Mouse (Mus musculus) embryonic facial prominence, embryonic 10.5 days (tissue): ENCODE measurements at regions not wholly inside any gene's neighbourhood (a gene's known extent, or its start where the extent isn't known, plus 50 kb on each side); places are given as distances from the start of the nearest gene placed in this dataset.

Experiments
- DNase-seq: peaks from one replicate; pipeline ENCODE4 v3.0.0-alpha.2; 2017; ENCODE audit warnings: low spot score
- H3K27ac ChIP-seq: fragments of 300-500 bp; sonication (generic); replicated peaks from 2 replicates; pipeline ENCODE4 v1.5.1; 2016; ENCODE audit warnings: mild to moderate bottlenecking
- H3K27me3 ChIP-seq: fragments of 300-500 bp; sonication (generic); replicated peaks from 2 replicates; pipeline ENCODE4 v1.6.1; 2016; ENCODE audit warnings: low read depth, mild to moderate bottlenecking; ENCODE audit not compliant: poor library complexity, severe bottlenecking
- H3K36me3 ChIP-seq: fragments of 300-500 bp; sonication (generic); replicated peaks from 2 replicates; pipeline ENCODE4 v1.6.1; 2016; ENCODE audit warnings: mild to moderate bottlenecking, moderate library complexity
- H3K4me1 ChIP-seq: fragments of 300-500 bp; sonication (generic); 2 replicates; pipeline ENCODE4 v1.6.1; 2016
- H3K4me3 ChIP-seq: fragments of 300-500 bp; sonication (generic); 2 replicates; pipeline ENCODE4 v1.5.1; 2016; ENCODE audit warnings: mild to moderate bottlenecking, moderate library complexity
- H3K9me3 ChIP-seq: fragments of 300-500 bp; sonication (generic); 2 replicates; pipeline ENCODE4 v1.6.1; 2016; ENCODE audit warnings: mild to moderate bottlenecking
- WGBS: fragments of 180-500 bp; shearing (Covaris S2); methylation state at CpG from one replicate; pipeline ENCODE4 v1.1.7; 2016; 5-methylcytosine and 5-hydroxymethylcytosine counted together

- peaks cover 25% of the 10 kb centered on the region for H3K27me3 ChIP-seq
- H3K36me3 ChIP-seq: no peaks in the 10 kb centered on the region
- WGBS: 84% methylated on average over 4 of the region's 4 CpGs
- H3K4me3 ChIP-seq: no peak overlapping the region
- H3K4me1 ChIP-seq: peaks cover 42% of the 10 kb centered on the region
- no peak overlapping the region for H3K27ac ChIP-seq
- DNase-seq: no peak
- no peaks in the 10 kb centered on the region for H3K9me3 ChIP-seq
Observed at GRCm38 (mm10) chr10:111836802-111837201, 135.7 kb upstream of the Krr1 start.

DNA sequence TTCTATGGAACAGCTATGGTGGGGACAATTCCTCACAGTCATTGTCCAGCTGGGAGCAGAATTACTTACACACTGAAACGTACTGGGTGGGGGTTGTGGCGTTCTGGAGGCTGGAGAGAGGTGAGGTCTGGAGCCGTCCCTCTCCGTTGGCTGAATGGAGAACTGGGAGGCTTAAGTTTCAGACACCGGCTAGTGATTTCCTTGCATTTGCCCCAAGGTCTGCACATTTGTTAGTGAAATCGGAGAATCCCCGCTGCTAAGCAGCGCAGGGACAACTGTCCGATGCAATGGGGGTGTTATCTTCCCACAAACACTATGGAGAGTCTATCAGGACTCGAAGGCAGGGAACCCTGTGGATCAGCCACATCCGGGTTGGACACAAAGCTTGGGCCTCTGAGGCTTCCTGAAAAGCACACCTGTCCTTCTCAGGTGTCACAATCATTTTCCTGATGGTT, 130.1 kb upstream of the Krr1 start:
- WGBS: 16% methylated on average over 11 of the region's 11 CpGs
- Histone ChIP-seq H3K27me3 (peaks cover 9% of the 10 kb centered on the region), H3K4me3 (0 out of 2 replicates have a peak overlapping the region, but pooled peaks have one; percentile 15), H3K9me3 (no peaks in the 10 kb centered on the region), H3K27ac (peak overlapping the region; percentile 60), H3K36me3 (no peaks in the 10 kb centered on the region), H3K4me1 (peaks cover 20% of the 10 kb centered on the region)
- peak; percentile 58 for DNase-seq

DNA sequence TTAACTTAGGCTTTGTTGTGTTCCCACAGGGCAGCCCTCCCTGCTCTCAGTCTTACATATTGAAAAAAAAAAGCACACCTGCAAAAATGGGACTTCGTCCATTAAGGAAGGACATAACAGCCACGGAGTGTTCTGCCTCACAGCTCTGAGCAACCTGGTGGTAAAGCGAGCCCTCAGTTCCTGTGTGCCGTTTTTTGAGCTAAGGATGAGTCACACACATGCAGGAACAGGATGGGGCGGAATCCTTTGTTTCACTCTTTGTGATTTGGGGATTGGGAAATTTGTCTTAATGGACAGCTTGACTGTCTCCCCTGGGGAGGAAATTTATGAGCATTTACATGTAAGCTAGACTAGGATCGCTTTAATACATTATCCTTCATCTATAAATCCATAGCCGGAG, 129.6 kb upstream of the Krr1 start:
- Histone ChIP-seq H3K36me3 (no peaks in the 10 kb centered on the region), H3K4me3 (no peak overlapping the region), H3K27me3 (peaks cover 3% of the 10 kb centered on the region), H3K27ac (peak overlapping the region; percentile 3; the same call in 1 of the 2 replicates), H3K4me1 (peaks cover 20% of the 10 kb centered on the region), H3K9me3 (no peaks in the 10 kb centered on the region)
- 66% methylated on average over 7 of the region's 7 CpGs for WGBS
- DNase-seq: no peak

DNA sequence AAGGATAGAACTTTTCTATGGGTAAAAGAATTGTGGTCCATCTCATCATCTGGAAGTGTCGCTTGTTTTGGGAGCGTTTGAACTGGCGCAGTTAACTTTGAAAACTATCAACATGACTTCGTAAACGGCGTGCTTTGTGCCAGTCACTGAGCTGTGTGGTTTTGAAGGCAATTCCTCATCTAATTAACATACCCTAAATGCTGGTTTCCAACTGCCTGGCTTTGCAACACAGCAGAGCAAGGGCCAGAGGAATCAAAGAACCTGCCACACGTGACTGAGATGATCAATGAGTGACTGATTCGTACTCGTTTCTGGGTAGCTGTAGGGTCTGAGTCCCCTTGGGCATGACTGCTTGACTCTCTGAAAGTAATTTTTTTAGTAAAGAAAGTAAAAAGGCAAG, 129.2 kb upstream of the Krr1 start:
- H3K27me3 ChIP-seq: no peaks in the 10 kb centered on the region
- WGBS: 71% methylated on average over 9 of the region's 9 CpGs
- no peak overlapping the region for H3K4me3 ChIP-seq
- peak overlapping the region; percentile 3; the same call in 1 of the 2 replicates for H3K27ac ChIP-seq
- H3K36me3 ChIP-seq: no peaks in the 10 kb centered on the region
- H3K4me1 ChIP-seq: peaks cover 20% of the 10 kb centered on the region
- H3K9me3 ChIP-seq: no peaks in the 10 kb centered on the region
- no peak for DNase-seq

DNA sequence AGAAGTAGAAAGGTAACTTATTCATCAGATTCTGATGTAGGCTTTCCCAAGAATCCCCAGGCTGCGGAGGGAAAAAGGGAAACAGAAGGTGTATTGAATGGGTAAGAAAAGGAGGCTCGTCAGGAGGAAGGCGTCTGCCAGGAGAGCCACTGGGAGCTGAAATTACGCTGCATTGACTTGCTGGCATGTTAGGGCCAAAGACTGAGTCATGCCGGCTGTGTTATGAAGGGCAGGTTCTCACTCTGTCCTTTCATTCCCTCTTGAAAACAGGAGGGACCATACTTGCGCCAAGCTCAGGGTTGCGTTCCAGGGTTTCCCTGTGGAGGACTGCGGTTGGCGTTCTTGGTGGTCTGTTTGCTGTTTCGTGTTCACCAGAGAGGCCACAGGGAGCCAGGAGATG, 128.3 kb upstream of the Krr1 start:
- H3K9me3 ChIP-seq: no peaks in the 10 kb centered on the region

GRCm38 (mm10) chr10:111845946-111846345, 126.5 kb upstream of the Krr1 start:
- DNase-seq: no peak
- H3K36me3 ChIP-seq: no peaks in the 10 kb centered on the region
- no peak overlapping the region for H3K27ac ChIP-seq
- H3K27me3 ChIP-seq: no peaks in the 10 kb centered on the region
- peaks cover 20% of the 10 kb centered on the region for H3K4me1 ChIP-seq
- no peak overlapping the region for H3K4me3 ChIP-seq
- WGBS: 93% methylated on average over 2 of the region's 2 CpGs
- H3K9me3 ChIP-seq: no peaks in the 10 kb centered on the region

More for the DNA sequence above, 128.3 kb upstream of the Krr1 start:
- no peaks in the 10 kb centered on the region for H3K27me3 ChIP-seq
- no peak for DNase-seq
- H3K4me3 ChIP-seq: no peak overlapping the region
- 92% methylated on average over 10 of the region's 10 CpGs for WGBS
- no peak overlapping the region for H3K27ac ChIP-seq
- no peaks in the 10 kb centered on the region for H3K36me3 ChIP-seq
- H3K4me1 ChIP-seq: peaks cover 20% of the 10 kb centered on the region

GRCm38 (mm10) chr10:111854254-111854653, 118.2 kb upstream of the Krr1 start:
- Histone ChIP-seq H3K36me3 (no peaks in the 10 kb centered on the region), H3K9me3 (no peaks in the 10 kb centered on the region), H3K4me3 (no peak overlapping the region), H3K27me3 (0 out of 2 replicates have a peak, but pooled peaks cover 2% of the 10 kb centered on the region), H3K27ac (no peak overlapping the region), H3K4me1 (peaks cover 2% of the 10 kb centered on the region; the same call in 1 of the 2 replicates)
- 88% methylated on average over 5 of the region's 5 CpGs for WGBS
- DNase-seq: no peak

DNA sequence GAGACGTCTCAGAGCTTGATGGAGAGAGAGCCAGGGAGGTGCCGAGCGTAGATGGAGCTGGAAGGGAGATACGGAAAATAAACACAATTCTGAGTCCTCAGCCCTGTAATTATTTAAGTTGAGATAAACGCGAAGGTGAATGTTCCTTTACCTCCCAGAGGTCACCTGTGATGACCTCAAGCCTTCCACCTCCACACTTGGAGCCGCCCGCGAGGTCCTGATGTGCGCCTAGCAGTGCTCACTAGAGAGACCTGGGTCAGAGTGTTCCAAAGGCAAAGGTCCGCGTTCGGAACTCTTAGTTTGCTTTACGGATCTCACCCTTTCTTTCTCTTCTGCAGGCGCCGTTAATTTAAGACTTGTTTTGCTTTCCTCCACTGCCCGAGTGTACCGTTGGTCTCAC, 117.0 kb upstream of the Krr1 start:
- Histone ChIP-seq H3K4me3 (no peak overlapping the region), H3K9me3 (no peaks in the 10 kb centered on the region), H3K27ac (no peak overlapping the region), H3K36me3 (no peaks in the 10 kb centered on the region), H3K27me3 (0 out of 2 replicates have a peak, but pooled peaks cover 2% of the 10 kb centered on the region), H3K4me1 (peaks cover 2% of the 10 kb centered on the region; the same call in 1 of the 2 replicates)
- no peak for DNase-seq
- WGBS: 92% methylated on average over 18 of the region's 18 CpGs

GRCm38 (mm10) chr10:111858403-111858802, 114.1 kb upstream of the Krr1 start:
- no peak for DNase-seq
- Histone ChIP-seq H3K27ac (no peak overlapping the region), H3K27me3 (no peaks in the 10 kb centered on the region), H3K4me3 (no peak overlapping the region), H3K36me3 (no peaks in the 10 kb centered on the region), H3K4me1 (peaks cover 2% of the 10 kb centered on the region; the same call in 1 of the 2 replicates), H3K9me3 (no peaks in the 10 kb centered on the region)
- 80% methylated on average over 6 of the region's 6 CpGs for WGBS

GRCm38 (mm10) chr10:111865286-111865830, 107.1 kb upstream of the Krr1 start:
- no peak overlapping the region for H3K27ac ChIP-seq
- H3K27me3 ChIP-seq: no peaks in the 10 kb centered on the region
- H3K9me3 ChIP-seq: 0 out of 2 replicates have a peak, but pooled peaks cover 3% of the 10 kb centered on the region
- 85% methylated on average over 8 of the region's 8 CpGs for WGBS
- H3K4me1 ChIP-seq: peaks cover 20% of the 10 kb centered on the region
- H3K36me3 ChIP-seq: no peaks in the 10 kb centered on the region
- DNase-seq: no peak
- no peak overlapping the region for H3K4me3 ChIP-seq

DNA sequence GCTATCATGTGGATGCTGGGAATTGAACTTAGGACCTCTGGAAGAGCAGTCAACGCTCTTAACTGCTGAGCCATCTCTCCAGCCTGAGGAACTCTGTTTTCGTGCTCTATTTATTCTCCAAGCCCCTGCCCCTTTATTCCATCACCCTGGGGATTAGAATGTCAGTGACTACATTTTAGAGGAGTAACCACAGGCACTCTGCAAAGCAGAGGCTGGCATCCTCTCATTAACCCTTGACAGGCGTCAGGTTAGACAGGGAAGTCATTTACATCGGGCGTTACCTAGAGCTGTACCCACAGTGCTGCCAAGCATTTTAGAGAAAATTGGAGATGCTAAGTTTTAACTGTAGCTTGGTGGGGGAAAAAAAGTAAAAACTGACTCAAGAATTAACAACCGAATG, 105.4 kb upstream of the Krr1 start:
- peaks cover 20% of the 10 kb centered on the region for H3K4me1 ChIP-seq
- WGBS: 16% methylated on average over 6 of the region's 6 CpGs
- H3K36me3 ChIP-seq: no peaks in the 10 kb centered on the region
- H3K27ac ChIP-seq: 0 out of 2 replicates have a peak overlapping the region, but pooled peaks have one; percentile 2
- 0 out of 2 replicates have a peak, but pooled peaks cover 3% of the 10 kb centered on the region for H3K9me3 ChIP-seq
- DNase-seq: no peak
- H3K27me3 ChIP-seq: no peaks in the 10 kb centered on the region
- no peak overlapping the region for H3K4me3 ChIP-seq

DNA sequence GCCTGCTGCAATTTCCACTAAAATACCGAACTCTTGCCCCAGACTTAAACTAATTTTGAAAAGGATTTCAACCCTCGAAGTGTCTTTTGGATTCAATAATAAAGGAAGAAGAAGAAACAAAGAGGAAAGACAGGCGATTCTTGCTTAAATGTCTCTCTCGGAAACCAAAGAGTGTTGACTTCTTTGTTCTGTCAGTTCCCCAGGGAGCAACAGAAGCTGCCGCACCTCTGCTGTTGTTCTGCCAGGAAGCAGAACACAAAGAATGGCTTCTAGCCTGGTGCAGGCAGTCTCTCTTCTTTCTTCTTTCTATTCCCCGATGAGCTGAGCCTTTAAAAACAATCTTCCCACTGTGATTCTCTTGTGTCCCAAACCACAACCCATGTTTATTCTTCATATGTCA, 104.9 kb upstream of the Krr1 start:
- WGBS: 3% methylated on average over 6 of the region's 6 CpGs
- no peaks in the 10 kb centered on the region for H3K36me3 ChIP-seq
- 0 out of 2 replicates have a peak overlapping the region, but pooled peaks have one; percentile 2 for H3K27ac ChIP-seq
- no peak for DNase-seq
- H3K9me3 ChIP-seq: 0 out of 2 replicates have a peak, but pooled peaks cover 3% of the 10 kb centered on the region
- H3K4me3 ChIP-seq: no peak overlapping the region
- no peaks in the 10 kb centered on the region for H3K27me3 ChIP-seq
- peaks cover 20% of the 10 kb centered on the region for H3K4me1 ChIP-seq

- Histone ChIP-seq H3K27me3 (no peaks in the 10 kb centered on the region), H3K4me1 (peaks cover 11% of the 10 kb centered on the region; the same call in 1 of the 2 replicates), H3K27ac (no peak overlapping the region), H3K4me3 (no peak overlapping the region), H3K9me3 (no peaks in the 10 kb centered on the region), H3K36me3 (no peaks in the 10 kb centered on the region)
- DNase-seq: no peak
- 75% methylated on average over 3 of the region's 3 CpGs for WGBS
Observed at GRCm38 (mm10) chr10:111880354-111880753, 92.1 kb upstream of the Krr1 start.
